Mouse (Mus musculus): ENCODE measurements around the gene Mettl21a. TPM values are rescaled to one million over a fixed set of nuclear protein-coding genes. Genes with fewer than 3 reads are reported as not detected.
"Not testable (repeated sequence)": the region's sequence is repeated elsewhere in the genome, so short reads cannot be mapped to it uniquely, and the experiment has no call there.

Gene Mettl21a
- polyA plus RNA-seq (2014; fragmentation: Nextera tagmentation; extraction: Ambion mirVana): 22.0 and 24.4 TPM in 2 replicates

- H3K36me3 ChIP-seq (ENCODE audit: control insufficient read depth, insufficient read depth, low read length): 0 out of 2 replicates have a peak, but pooled peaks cover 3% of the 10 kb centered on the region
- H3K9me3 ChIP-seq (ENCODE audit: control insufficient read depth, low read length): no peaks in the 10 kb centered on the region
- peak within 1 kb of the TSS; percentile 68 for H3K4me3 ChIP-seq (ENCODE audit: low read depth, low read length)
- peak within 1 kb of the TSS; percentile 83 for H3K27ac ChIP-seq (ENCODE audit: low read depth, low read length)
- peak; percentile 94 for ATAC-seq (ENCODE audit: low FRiP score)
- H3K9ac ChIP-seq (ENCODE audit: low read depth, low read length): peak within 1 kb of the TSS; percentile 86
- H3K4me1 ChIP-seq (replicated peaks; ENCODE audit: control insufficient read depth, insufficient read depth, low read length): no peaks in the 10 kb centered on the region
- H3K27me3 ChIP-seq (ENCODE audit: control insufficient read depth, insufficient read depth, low read length): no peaks in the 10 kb centered on the region
- H3K4me2 ChIP-seq (replicated peaks; ENCODE audit: low read depth, low read length): peak within 1 kb of the TSS; percentile 42
- DNase-seq (ENCODE audit: low spot score): peak; percentile 89
- WGBS: under 1% methylated on average over 66 of the region's 72 CpGs
Observed at GRCm38 (mm10) chr1:64616881-64617714, at the start of gene Mettl21a. TSS of gene Mettl21a (minus strand) at chr1:64617242.

- WGBS: 71% methylated on average over 7 of the region's 7 CpGs
- Histone ChIP-seq H3K9me3 (ENCODE audit: control insufficient read depth, low read length) (no peaks in the 10 kb centered on the region), H3K4me3 (ENCODE audit: low read depth, low read length) (no peak overlapping the region), H3K9ac (ENCODE audit: low read depth, low read length) (no peak overlapping the region), H3K27me3 (ENCODE audit: control insufficient read depth, insufficient read depth, low read length) (no peaks in the 10 kb centered on the region), H3K4me1 (replicated peaks; ENCODE audit: control insufficient read depth, insufficient read depth, low read length) (no peaks in the 10 kb centered on the region), H3K36me3 (ENCODE audit: control insufficient read depth, insufficient read depth, low read length) (no peaks in the 10 kb centered on the region), H3K27ac (ENCODE audit: low read depth, low read length) (no peak overlapping the region), H3K4me2 (replicated peaks; ENCODE audit: low read depth, low read length) (no peak overlapping the region)
- no peak for ATAC-seq (ENCODE audit: low FRiP score)
- DNase-seq (ENCODE audit: low spot score): no peak
Observed at GRCm38 (mm10) chr1:64658876-64659275, 41.8 kb upstream of the Mettl21a start.

- 83% methylated on average over 3 of the region's 3 CpGs for WGBS
Observed at GRCm38 (mm10) chr1:64656423-64657129, 39.5 kb upstream of the Mettl21a start.

GRCm38 (mm10) chr1:64655415-64655814, 38.4 kb upstream of the Mettl21a start:
- no peaks in the 10 kb centered on the region for H3K27me3 ChIP-seq (ENCODE audit: control insufficient read depth, insufficient read depth, low read length)
- no peak overlapping the region for H3K27ac ChIP-seq (ENCODE audit: low read depth, low read length)
- no peak overlapping the region for H3K9ac ChIP-seq (ENCODE audit: low read depth, low read length)
- no peaks in the 10 kb centered on the region for H3K36me3 ChIP-seq (ENCODE audit: control insufficient read depth, insufficient read depth, low read length)
- DNase-seq (ENCODE audit: low spot score) (no peak), ATAC-seq (ENCODE audit: low FRiP score) (no peak)
- H3K4me3 ChIP-seq (ENCODE audit: low read depth, low read length): no peak overlapping the region
- 0% methylated on average over 1 of the region's 1 CpGs for WGBS
- no peaks in the 10 kb centered on the region for H3K9me3 ChIP-seq (ENCODE audit: control insufficient read depth, low read length)
- H3K4me1 ChIP-seq (replicated peaks; ENCODE audit: control insufficient read depth, insufficient read depth, low read length): no peaks in the 10 kb centered on the region
- no peak overlapping the region for H3K4me2 ChIP-seq (replicated peaks; ENCODE audit: low read depth, low read length)

More at GRCm38 (mm10) chr1:64656423-64657129, 39.5 kb upstream of the Mettl21a start:
- no peak overlapping the region for H3K4me3 ChIP-seq (ENCODE audit: low read depth, low read length)
- no peaks in the 10 kb centered on the region for H3K27me3 ChIP-seq (ENCODE audit: control insufficient read depth, insufficient read depth, low read length)
- H3K9me3 ChIP-seq (ENCODE audit: control insufficient read depth, low read length): no peaks in the 10 kb centered on the region
- no peaks in the 10 kb centered on the region for H3K36me3 ChIP-seq (ENCODE audit: control insufficient read depth, insufficient read depth, low read length)
- ATAC-seq (ENCODE audit: low FRiP score) (no peak), DNase-seq (ENCODE audit: low spot score) (no peak)
- H3K9ac ChIP-seq (ENCODE audit: low read depth, low read length): no peak overlapping the region
- no peak overlapping the region for H3K4me2 ChIP-seq (replicated peaks; ENCODE audit: low read depth, low read length)
- H3K4me1 ChIP-seq (replicated peaks; ENCODE audit: control insufficient read depth, insufficient read depth, low read length): no peaks in the 10 kb centered on the region
- no peak overlapping the region for H3K27ac ChIP-seq (ENCODE audit: low read depth, low read length)

- 90% methylated on average over 6 of the region's 6 CpGs for WGBS
- Histone ChIP-seq H3K9me3 (ENCODE audit: control insufficient read depth, low read length) (no peaks in the 10 kb centered on the region), H3K27ac (ENCODE audit: low read depth, low read length) (no peak overlapping the region), H3K4me3 (ENCODE audit: low read depth, low read length) (no peak overlapping the region), H3K36me3 (ENCODE audit: control insufficient read depth, insufficient read depth, low read length) (no peaks in the 10 kb centered on the region), H3K9ac (ENCODE audit: low read depth, low read length) (no peak overlapping the region), H3K27me3 (ENCODE audit: control insufficient read depth, insufficient read depth, low read length) (no peaks in the 10 kb centered on the region), H3K4me2 (replicated peaks; ENCODE audit: low read depth, low read length) (no peak overlapping the region), H3K4me1 (replicated peaks; ENCODE audit: control insufficient read depth, insufficient read depth, low read length) (no peaks in the 10 kb centered on the region)
- ATAC-seq (ENCODE audit: low FRiP score) (no peak), DNase-seq (ENCODE audit: low spot score) (no peak)
Observed at GRCm38 (mm10) chr1:64653701-64654100, 36.7 kb upstream of the Mettl21a start.

- Histone ChIP-seq H3K9ac (ENCODE audit: low read depth, low read length) (no peak overlapping the region; the same call in 1 of the 2 replicates), H3K36me3 (ENCODE audit: control insufficient read depth, insufficient read depth, low read length) (no peaks in the 10 kb centered on the region), H3K27ac (ENCODE audit: low read depth, low read length) (no peak overlapping the region), H3K9me3 (ENCODE audit: control insufficient read depth, low read length) (no peaks in the 10 kb centered on the region), H3K4me3 (ENCODE audit: low read depth, low read length) (no peak overlapping the region), H3K27me3 (ENCODE audit: control insufficient read depth, insufficient read depth, low read length) (no peaks in the 10 kb centered on the region), H3K4me1 (replicated peaks; ENCODE audit: control insufficient read depth, insufficient read depth, low read length) (no peaks in the 10 kb centered on the region), H3K4me2 (replicated peaks; ENCODE audit: low read depth, low read length) (no peak overlapping the region)
- DNase-seq (ENCODE audit: low spot score) (no peak), ATAC-seq (ENCODE audit: low FRiP score) (no peak)
- 76% methylated on average over 11 of the region's 11 CpGs for WGBS
Observed at GRCm38 (mm10) chr1:64649362-64650124, 32.5 kb upstream of the Mettl21a start.

- Histone ChIP-seq H3K4me2 (replicated peaks; ENCODE audit: low read depth, low read length) (no peak overlapping the region), H3K4me1 (replicated peaks; ENCODE audit: control insufficient read depth, insufficient read depth, low read length) (no peaks in the 10 kb centered on the region), H3K27me3 (ENCODE audit: control insufficient read depth, insufficient read depth, low read length) (no peaks in the 10 kb centered on the region), H3K27ac (ENCODE audit: low read depth, low read length) (no peak overlapping the region), H3K9ac (ENCODE audit: low read depth, low read length) (no peak overlapping the region), H3K36me3 (ENCODE audit: control insufficient read depth, insufficient read depth, low read length) (no peaks in the 10 kb centered on the region), H3K4me3 (ENCODE audit: low read depth, low read length) (no peak overlapping the region), H3K9me3 (ENCODE audit: control insufficient read depth, low read length) (no peaks in the 10 kb centered on the region)
- WGBS: 87% methylated on average over 3 of the region's 3 CpGs
- DNase-seq (ENCODE audit: low spot score) (no peak), ATAC-seq (ENCODE audit: low FRiP score) (no peak)
Observed at GRCm38 (mm10) chr1:64644513-64644912, 27.5 kb upstream of the Mettl21a start.

GRCm38 (mm10) chr1:64642541-64642940, 25.5 kb upstream of the Mettl21a start:
- H3K27ac ChIP-seq (ENCODE audit: low read depth, low read length); ATAC-seq (ENCODE audit: low FRiP score): not testable (repeated sequence)
- WGBS: 97% methylated on average over 8 of the region's 8 CpGs

More at GRCm38 (mm10) chr1:64642541-64642940, 25.5 kb upstream of the Mettl21a start:
- not testable (repeated sequence) for H3K4me2 ChIP-seq (replicated peaks; ENCODE audit: low read depth, low read length); DNase-seq (ENCODE audit: low spot score); H3K4me3 ChIP-seq (ENCODE audit: low read depth, low read length); H3K9me3 ChIP-seq (ENCODE audit: control insufficient read depth, low read length); H3K36me3 ChIP-seq (ENCODE audit: control insufficient read depth, insufficient read depth, low read length); H3K9ac ChIP-seq (ENCODE audit: low read depth, low read length); H3K27me3 ChIP-seq (ENCODE audit: control insufficient read depth, insufficient read depth, low read length); H3K4me1 ChIP-seq (replicated peaks; ENCODE audit: control insufficient read depth, insufficient read depth, low read length)

Measured in hindbrain, embryonic 11.5 days (tissue).